9 mouse cellular contexts compared by ENCODE assay signal in genomic region chr10:42613639-42614381, GRCm38 (mm10). TPM values are rescaled to one million over a fixed set of nuclear protein-coding genes. Genes with fewer than 3 reads are reported as not detected.
DNase-seq lines count a peak whose midpoint lies in the region; ATAC-seq and TF ChIP-seq lines count a peak whose summit lies in the region.
"Had no signal": no experiment of that assay in that cellular context is flagged by ENCODE, and none has a peak within 500 bp of the region (broad histone marks: within the 10 kb centered on the region; RNA-seq: fewer than 3 reads in every experiment).

No protein-coding gene starts in this region.

- no peak for TF ChIP-seq RAD21 in CH12.LX (IDR thresholded peaks at IDR 0.05; ENCODE audit: low read depth, low read length)

- WGBS in forebrain, embryonic 14.5 days, result under 1% methylated on average over 40 of the region's 40 CpGs
- 1% methylated on average over 40 of the region's 40 CpGs for WGBS in limb, embryonic 15.5 days
- WGBS in stomach, embryonic 14.5 days, result 1% methylated on average over 40 of the region's 40 CpGs

- DNase-seq in adrenal gland, postnatal 10 days, result peak; percentile 9
- DNase-seq in adrenal gland, adult 18-20 months (ENCODE audit: low spot score in 2 of 2), result no peak
- DNase-seq in CH12.LX (ENCODE audit: extremely low read depth), result no peak
- DNase-seq in forebrain, embryonic 14.5 days (ENCODE audit: low spot score), result peak; percentile 88
- no peak for DNase-seq in layer of hippocampus, adult 8-10 months (ENCODE audit: low spot score in 2 of 2)
- no peak for DNase-seq in gastrocnemius, postnatal 14 days

- no peaks in the 10 kb centered on the region for H3K36me3 ChIP-seq in CH12.LX (replicated peaks in 1 of 2; ENCODE audit: control insufficient read depth in 1 of 2, insufficient read depth in 1 of 2, low read length in 1 of 2)
- H3K36me3 ChIP-seq in forebrain, embryonic 14.5 days (ENCODE audit: control insufficient read depth, insufficient read depth, low read length), result no peaks in the 10 kb centered on the region
- no peaks in the 10 kb centered on the region for H3K36me3 ChIP-seq in limb, embryonic 15.5 days
- H3K36me3 ChIP-seq in stomach, embryonic 14.5 days (ENCODE audit: control insufficient read depth, insufficient read depth, low read length), result no peaks in the 10 kb centered on the region

- H3K9ac ChIP-seq in CH12.LX (ENCODE audit: insufficient read depth, low read depth), result no peak overlapping the region
- H3K9ac ChIP-seq in forebrain, embryonic 14.5 days (ENCODE audit: low read length), result peak overlapping the region; percentile 63
- no peak overlapping the region for H3K9ac ChIP-seq in limb, embryonic 15.5 days
- H3K9ac ChIP-seq in stomach, embryonic 14.5 days (replicated peaks; ENCODE audit: low read depth, low read length), result no peak overlapping the region

- TF ChIP-seq POLR2A in CH12.LX (IDR thresholded peaks at IDR 0.05; ENCODE audit: low read depth, low read length), result no peak

- H3K4me1 ChIP-seq in CH12.LX (ENCODE audit: control insufficient read depth in 1 of 2, insufficient read depth in 2 of 2), result peaks cover 0 to 8% of the 10 kb centered on the region in 2 experiments; a peak in 2 of 4 replicates
- peaks cover 3% of the 10 kb centered on the region for H3K4me1 ChIP-seq in forebrain, embryonic 14.5 days (ENCODE audit: control insufficient read depth, insufficient read depth, low read length)
- H3K4me1 ChIP-seq in limb, embryonic 15.5 days, result peaks cover 16% of the 10 kb centered on the region
- peaks cover 5% of the 10 kb centered on the region; the same call in 1 of the 2 replicates for H3K4me1 ChIP-seq in stomach, embryonic 14.5 days (ENCODE audit: control insufficient read depth, insufficient read depth, low read length)

- H3K79me2 ChIP-seq in CH12.LX (replicated peaks; ENCODE audit: control insufficient read depth, extremely low read depth, insufficient read depth, poor library complexity, severe bottlenecking), result no peaks in the 10 kb centered on the region

- dilution Hi-C loops in CH12.LX (cut with MboI; ENCODE audit: extremely low pct_ligation_motif_present, extremely low pct_unique_long_range_greater_than_20kb, low sequenced_read_pairs), result no loop called here

- in situ Hi-C loops in CH12.LX (cut with MboI; ENCODE audit: low pct_ligation_motif_present, low pct_unique_long_range_greater_than_20kb, low sequenced_read_pairs), result no loop called here

- no peaks in the 10 kb centered on the region for H3K27me3 ChIP-seq in CH12.LX (replicated peaks)
- H3K27me3 ChIP-seq in forebrain, embryonic 14.5 days (replicated peaks; ENCODE audit: control insufficient read depth, insufficient read depth, low read length), result no peaks in the 10 kb centered on the region
- peaks cover 89% of the 10 kb centered on the region for H3K27me3 ChIP-seq in limb, embryonic 15.5 days
- H3K27me3 ChIP-seq in stomach, embryonic 14.5 days (ENCODE audit: control insufficient read depth, insufficient read depth, low read length), result peaks cover 45% of the 10 kb centered on the region

- no peak overlapping the region for H3K4me3 ChIP-seq in CH12.LX (replicated peaks in 1 of 3; ENCODE audit: low read depth in 2 of 3, low read length in 2 of 3, poor library complexity in 1 of 3)
- H3K4me3 ChIP-seq in forebrain, embryonic 14.5 days (ENCODE audit: low read depth, low read length), result peak overlapping the region; percentile 38
- H3K4me3 ChIP-seq in limb, embryonic 15.5 days, result peak overlapping the region; percentile 38
- peak overlapping the region; percentile 29 for H3K4me3 ChIP-seq in stomach, embryonic 14.5 days (ENCODE audit: low read depth, low read length)
- H3K4me3 ChIP-seq: heart, adult 2 months had no signal

- no peak for TF ChIP-seq EP300 in CH12.LX (IDR thresholded peaks at IDR 0.05; ENCODE audit: low read length)

- peak overlapping the region; percentile 15; the same call in 1 of the 2 replicates for H3K4me2 ChIP-seq in CH12.LX (ENCODE audit: insufficient read depth, low read depth, poor library complexity, severe bottlenecking)
- H3K4me2 ChIP-seq in forebrain, embryonic 14.5 days (ENCODE audit: low read length), result peak overlapping the region; percentile 73
- H3K4me2 ChIP-seq in limb, embryonic 15.5 days, result peak overlapping the region; percentile 68
- peak overlapping the region; percentile 44 for H3K4me2 ChIP-seq in stomach, embryonic 14.5 days (replicated peaks; ENCODE audit: low read depth, low read length)

- ATAC-seq in forebrain, embryonic 14.5 days, result peak; percentile 89
- ATAC-seq in limb, embryonic 15.5 days (ENCODE audit: insufficient number of reproducible peaks, low FRiP score, low TSS enrichment, low read depth), result 0 out of 2 replicates have a peak, but pooled peaks have one; percentile 14
- no peak for ATAC-seq in stomach, embryonic 14.5 days (ENCODE audit: insufficient number of reproducible peaks, insufficient read depth, low FRiP score, low read depth)

- intact Hi-C loops in gastrocnemius, postnatal 14 days (cut with DNase I; ENCODE audit: low total_unique reads), result loop anchor here (5.0 kb wide), 1 partner anchor 1677 kb away; no protein-coding TSS in a partner anchor

- TF ChIP-seq CTCF in CH12.LX (conservative IDR thresholded peaks at IDR 0.05 in 1 of 2, IDR thresholded peaks at IDR 0.05 in 1 of 2; ENCODE audit: low read depth in 2 of 2, low read length in 2 of 2), result no peak

- no peak overlapping the region for H3K27ac ChIP-seq in CH12.LX (ENCODE audit: insufficient read depth, low read depth)
- peak overlapping the region; percentile 63; the same call in 1 of the 2 replicates for H3K27ac ChIP-seq in forebrain, embryonic 14.5 days (ENCODE audit: low read depth, low read length)
- H3K27ac ChIP-seq in limb, embryonic 15.5 days, result no peak overlapping the region
- no peak overlapping the region for H3K27ac ChIP-seq in stomach, embryonic 14.5 days (ENCODE audit: low read length)
- H3K27ac ChIP-seq: heart, adult 2 months had no signal

- H3K9me3 ChIP-seq in CH12.LX (replicated peaks; ENCODE audit: low read length), result no peaks in the 10 kb centered on the region
- H3K9me3 ChIP-seq in forebrain, embryonic 14.5 days (replicated peaks; ENCODE audit: control insufficient read depth, low read length), result no peaks in the 10 kb centered on the region
- H3K9me3 ChIP-seq in limb, embryonic 15.5 days, result no peaks in the 10 kb centered on the region
- H3K9me3 ChIP-seq in stomach, embryonic 14.5 days (ENCODE audit: control insufficient read depth, low read depth, low read length), result no peaks in the 10 kb centered on the region

TF ChIP-seq in CH12.LX, 34 proteins besides CTCF, POLR2A, EP300 and RAD21:
- TF ChIP-seq UBTF (IDR thresholded peaks at IDR 0.05; ENCODE audit: low read depth, low read length), result no peak
- no peak for TF ChIP-seq RCOR1 (conservative IDR thresholded peaks at IDR 0.05; ENCODE audit: low read depth, low read length)
TF ChIP-seq in CH12.LX: peak in this region for 0.

RNA-seq across cellular contexts. Expression of gene Ostm1, which starts 30.2 kb away (rescaled TPM):
- total RNA-seq in adrenal gland, postnatal 10 days (2021), result 10 to 100 TPM; 19.2 to 19.4 TPM
- total RNA-seq in adrenal gland, adult 18-20 months (2021), result 10 to 100 TPM; 23.4 to 25.8 TPM
- total RNA-seq in CH12.LX (2012; rRNA removed), result 19.4 TPM in 2 replicates
- 30.2 and 31.8 TPM in 2 replicates for total RNA-seq in CH12.LX (2014; rRNA removed)
- polyA plus RNA-seq in CH12.LX (2012; ENCODE audit: insufficient read length, low read depth), result 17.3 and 19.4 TPM in 2 replicates
- 54.2 and 54.9 TPM in 2 replicates for polyA plus RNA-seq in forebrain, embryonic 14.5 days (2014; fragmentation: Nextera tagmentation; extraction: Ambion mirVana)
- 13.0 and 13.5 TPM in 2 replicates for polyA plus RNA-seq in limb, embryonic 15.5 days (2015; fragmentation: Nextera tagmentation; extraction: Ambion mirVana)
- polyA plus RNA-seq in stomach, embryonic 14.5 days (2014; fragmentation: Nextera tagmentation; extraction: Ambion mirVana), result 11.9 and 12.5 TPM in 2 replicates
- 10 to 100 TPM; 53.4 to 60.1 (median 55.3) TPM for total RNA-seq in layer of hippocampus, adult 8-10 months (2022)
- 10 to 100 TPM; 12.2 to 12.9 TPM for total RNA-seq in gastrocnemius, postnatal 14 days (2021)

RNA-seq across cellular contexts. Expression of gene Nr2e1, which starts 30.4 kb away (rescaled TPM):
- total RNA-seq in adrenal gland, postnatal 10 days (2021), result not detected
- not detected for total RNA-seq in adrenal gland, adult 18-20 months (2021)
- total RNA-seq in CH12.LX (2012; rRNA removed) (not detected in 2 replicates), CH12.LX (2014; rRNA removed) (not detected in 2 replicates)
- not detected in 2 replicates for polyA plus RNA-seq in CH12.LX (2012; ENCODE audit: insufficient read length, low read depth)
- 33.2 and 39.4 TPM in 2 replicates for polyA plus RNA-seq in forebrain, embryonic 14.5 days (2014; fragmentation: Nextera tagmentation; extraction: Ambion mirVana)
- not detected in 2 replicates for polyA plus RNA-seq in limb, embryonic 15.5 days (2015; fragmentation: Nextera tagmentation; extraction: Ambion mirVana)
- not detected in 2 replicates for polyA plus RNA-seq in stomach, embryonic 14.5 days (2014; fragmentation: Nextera tagmentation; extraction: Ambion mirVana)
- total RNA-seq in layer of hippocampus, adult 8-10 months (2022), result 10 to 100 TPM; 14.7 to 17.3 (median 16.0) TPM
- total RNA-seq in gastrocnemius, postnatal 14 days (2021), result not detected
- total RNA-seq: heart, adult 2 months had no signal
- polyA plus RNA-seq: heart, adult 2 months had no signal

Comparison
In these comparisons a context has a peak if more than half of its experiments do, and no peak if none do; other contexts are left out.
1. DNase-seq: peak in adrenal gland, postnatal 10 days (single experiment) and forebrain, embryonic 14.5 days (single experiment); none in adrenal gland, adult 18-20 months (0 of 2), CH12.LX (single experiment), layer of hippocampus, adult 8-10 months (0 of 2) and gastrocnemius, postnatal 14 days (single experiment).
2. H3K4me2 ChIP-seq: peak in every context shown above with its lines; median percentile 73 in forebrain, embryonic 14.5 days; 68 in limb, embryonic 15.5 days; 44 in stomach, embryonic 14.5 days; 15 in CH12.LX.
3. H3K4me3 ChIP-seq: peak in forebrain, embryonic 14.5 days (single experiment), limb, embryonic 15.5 days (single experiment) and stomach, embryonic 14.5 days (single experiment); none in CH12.LX (0 of 3).
4. RNA of gene Nr2e1, which starts 30.4 kb away (total RNA-seq): 14.7 to 17.3 TPM in layer of hippocampus, adult 8-10 months; not detected in adrenal gland, adult 18-20 months, not detected in adrenal gland, postnatal 10 days, not detected in CH12.LX and not detected in gastrocnemius, postnatal 14 days; every median in the first group is over 10 times any median in the second.